Mouse (Mus musculus) heart, postnatal 36 days (tissue): ENCODE data around the gene Ptger1. TPM values are rescaled to one million over a fixed set of nuclear protein-coding genes. Genes with fewer than 3 reads are reported as not detected.

ENCODE experiments used
- DNase-seq, 2 experiments: peaks; one replicate each; pipeline ENCODE4 v3.0.0; 2021 to 2022
- intact Hi-C: fragments of 180-260 bp; cut with DNase I; formaldehyde crosslinking; loops from one replicate; pipeline ENCODE4 v1.15.1; 2025
- total RNA-seq, 2 experiments: library from RNA; stranded (reverse); gene quantifications; 2 replicates each; pipeline ENCODE4 v1.2.3; 2021

The Ptger1 gene
- total RNA-seq, 2 experiments from 2014 or later: 0.27 to 0.75 TPM

GRCm38 (mm10) chr8:83721405-83722025, 55.0 kb downstream of the Ptger1 start:
- intact Hi-C loops: loop anchor here (2.0 to 5.0 kb wide), 2 partner anchors 59 to 231 kb away; no protein-coding TSS in a partner anchor
- peak; percentile 79 to 81 for DNase-seq

Other genes with a start within 250 kb of the Ptger1 start
- 10 to 100 TPM; 47.0 to 50.4 TPM for gene Scoc, start 208.3 kb upstream of the Ptger1 start, total RNA-seq
- gene Olfr370, start 130.9 kb upstream of the Ptger1 start, total RNA-seq: not detected
- gene Ndufb7, start 100.0 kb upstream of the Ptger1 start, total RNA-seq: 100 to 1,000 TPM; 712 to 745 TPM
- 100 to 1,000 TPM; 431 to 554 TPM for gene Tecr, start 58.7 kb upstream of the Ptger1 start, total RNA-seq
- 10 to 100 TPM; 10.7 to 16.0 TPM for gene Dnajb1, start 58.5 kb upstream of the Ptger1 start, total RNA-seq
- 10 to 100 TPM; 25.2 to 28.3 TPM for gene Gipc1, start 14.0 kb upstream of the Ptger1 start, total RNA-seq
- gene Pkn1, start 32.5 kb downstream of the Ptger1 start, total RNA-seq: 10 to 100 TPM; 53.7 to 62.4 TPM
- 10 to 100 TPM; 15.8 to 17.2 TPM for gene Ddx39, start 48.5 kb downstream of the Ptger1 start, total RNA-seq
- gene Adgre5, start 74.6 kb downstream of the Ptger1 start, total RNA-seq: 10 to 100 TPM; 39.5 to 52.7 TPM
- gene Adgrl1, start 233.4 kb downstream of the Ptger1 start, total RNA-seq: 10 to 100 TPM; 13.9 to 15.0 TPM